Mouse (Mus musculus) small intestine, adult 2 months (tissue): ENCODE measurements at regions not wholly inside any gene's neighbourhood (a gene's known extent, or its start where the extent isn't known, plus 50 kb on each side); places are given as distances from the start of the nearest gene placed in this dataset.

ENCODE experiments used
- CTCF ChIP-seq: fragments of 200-500 bp; IDR thresholded peaks from 2 replicates; pipeline ENCODE4 v1.5.1; 2012; ENCODE audit warnings: low read depth, mild to moderate bottlenecking, control low read depth, inconsistent platforms, low read length, moderate library complexity, mixed read lengths; ENCODE audit not compliant: insufficient replicate concordance, insufficient read length; ENCODE audit errors: extremely low read depth
- POLR2A ChIP-seq: fragments of 200-500 bp; IDR thresholded peaks from 2 replicates; pipeline ENCODE4 v1.6.1; 2012; ENCODE audit warnings: low read depth, mild to moderate bottlenecking, control low read depth, inconsistent platforms, low read length, moderate library complexity

DNA sequence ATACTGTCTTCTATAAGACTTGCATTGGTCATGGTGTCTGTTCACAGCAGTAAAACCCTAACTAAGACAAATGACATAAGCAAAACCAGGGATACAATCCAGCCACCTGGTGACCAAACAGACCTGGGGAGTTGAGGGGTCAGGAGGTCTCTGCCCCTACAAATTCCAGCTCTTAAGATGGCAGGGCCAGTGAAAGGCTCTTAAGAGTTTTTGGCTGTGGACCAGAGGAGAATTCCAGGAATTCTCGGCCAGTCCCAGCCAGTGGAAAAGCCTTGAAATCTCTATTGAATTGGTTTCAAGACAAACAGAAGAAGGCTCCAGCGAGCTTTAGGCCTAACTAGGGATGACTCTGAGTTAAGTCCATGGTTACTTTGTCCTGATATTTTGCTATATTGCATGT is 119.5 kb upstream of the Fn1 start:
- TF ChIP-seq CTCF (no peak), POLR2A (no peak)
